7 mouse cellular contexts compared by ENCODE assay signal in genomic region chr4:59805181-59805967, GRCm38 (mm10). TPM values are rescaled to one million over a fixed set of nuclear protein-coding genes. Genes with fewer than 3 reads are reported as not detected.
A peak's percentile ranks its signal among the peaks of the same experiment; 100 is the strongest.
DNase-seq lines count a peak whose midpoint lies in the region; ATAC-seq lines count a peak whose summit lies in the region.

Gene Snx30 (plus strand): TSS chr4:59805840.

- H3K9ac ChIP-seq in intestine, embryonic 16.5 days (ENCODE audit: low read depth, low read length): peak within 1 kb of the TSS; percentile 88
- H3K9ac ChIP-seq in midbrain, embryonic 12.5 days (replicated peaks): peak within 1 kb of the TSS; percentile 93

- peak within 1 kb of the TSS; percentile 73 for H3K27ac ChIP-seq in intestine, embryonic 16.5 days (ENCODE audit: low read length)
- peak within 1 kb of the TSS; percentile 89 for H3K27ac ChIP-seq in limb, embryonic 10.5 days
- peak within 1 kb of the TSS; percentile 83 for H3K27ac ChIP-seq in midbrain, embryonic 12.5 days (replicated peaks)

- WGBS in intestine, embryonic 16.5 days: 2% methylated on average over 45 of the region's 45 CpGs
- WGBS in limb, embryonic 10.5 days: 2% methylated on average over 45 of the region's 45 CpGs
- 3% methylated on average over 41 of the region's 45 CpGs for WGBS in midbrain, embryonic 12.5 days

- H3K4me2 ChIP-seq in intestine, embryonic 16.5 days (ENCODE audit: low read depth, low read length): peak within 1 kb of the TSS; percentile 95
- peak within 1 kb of the TSS; percentile 97 for H3K4me2 ChIP-seq in midbrain, embryonic 12.5 days (replicated peaks)

- H3K27me3 ChIP-seq in intestine, embryonic 16.5 days (replicated peaks; ENCODE audit: control insufficient read depth, insufficient read depth, low read length): no peaks in the 10 kb centered on the region
- 0 out of 2 replicates have a peak, but pooled peaks cover 4% of the 10 kb centered on the region for H3K27me3 ChIP-seq in limb, embryonic 10.5 days (ENCODE audit: low read depth, poor library complexity, severe bottlenecking)
- H3K27me3 ChIP-seq in midbrain, embryonic 12.5 days: peaks cover 3% of the 10 kb centered on the region; the same call in 1 of the 2 replicates

- H3K4me3 ChIP-seq in intestine, embryonic 16.5 days (ENCODE audit: low read length): peak within 1 kb of the TSS; percentile 91
- peak within 1 kb of the TSS; percentile 71 for H3K4me3 ChIP-seq in limb, embryonic 10.5 days
- H3K4me3 ChIP-seq in midbrain, embryonic 12.5 days: peak within 1 kb of the TSS; percentile 96

- peak; percentile 94 for DNase-seq in adrenal gland, postnatal 14 days
- DNase-seq in embryo, embryonic 9.5 days (ENCODE audit: extremely low spot score): peak; percentile 87
- peak; percentile 85 to 91 for DNase-seq in gastrocnemius, postnatal 4 days (ENCODE audit: low spot score in 2 of 2)
- peak; percentile 89 for DNase-seq in limb, embryonic 10.5 days (ENCODE audit: low spot score)
- DNase-seq in skeletal muscle tissue, adult 2 months (ENCODE audit: low read depth, low spot score): peak; percentile 84

- H3K9me3 ChIP-seq in intestine, embryonic 16.5 days (ENCODE audit: control insufficient read depth, low read length): no peaks in the 10 kb centered on the region
- no peaks in the 10 kb centered on the region for H3K9me3 ChIP-seq in limb, embryonic 10.5 days (replicated peaks)
- H3K9me3 ChIP-seq in midbrain, embryonic 12.5 days: no peaks in the 10 kb centered on the region

- ATAC-seq in intestine, embryonic 16.5 days: peak; percentile 94
- ATAC-seq in midbrain, embryonic 12.5 days (ENCODE audit: low FRiP score, low read depth): peak; percentile 93

- 0 out of 2 replicates have a peak, but pooled peaks cover 9% of the 10 kb centered on the region for H3K4me1 ChIP-seq in intestine, embryonic 16.5 days (ENCODE audit: control insufficient read depth, insufficient read depth, low read length)
- peaks cover 14% of the 10 kb centered on the region for H3K4me1 ChIP-seq in limb, embryonic 10.5 days
- H3K4me1 ChIP-seq in midbrain, embryonic 12.5 days: 0 out of 2 replicates have a peak, but pooled peaks cover 7% of the 10 kb centered on the region

- H3K36me3 ChIP-seq in intestine, embryonic 16.5 days (ENCODE audit: control insufficient read depth, insufficient read depth, low read length): no peaks in the 10 kb centered on the region
- H3K36me3 ChIP-seq in limb, embryonic 10.5 days: no peaks in the 10 kb centered on the region
- H3K36me3 ChIP-seq in midbrain, embryonic 12.5 days: no peaks in the 10 kb centered on the region

RNA-seq across cellular contexts. Expression of gene Snx30, which starts in this region (rescaled TPM):
- total RNA-seq in adrenal gland, postnatal 14 days (2021): 7.3 and 9.5 TPM in 2 replicates
- total RNA-seq in gastrocnemius, postnatal 4 days (2021): 10 to 100 TPM; 14.8 to 15.8 TPM
- 4.3 and 5.2 TPM in 2 replicates for polyA plus RNA-seq in intestine, embryonic 16.5 days (2015; fragmentation: Nextera tagmentation; extraction: Ambion mirVana)
- 5.3 and 5.9 TPM in 2 replicates for polyA plus RNA-seq in limb, embryonic 10.5 days (2016; fragmentation: Nextera tagmentation; extraction: Ambion mirVana)
- 14.5 and 18.4 TPM in 2 replicates for polyA plus RNA-seq in midbrain, embryonic 12.5 days (2016; fragmentation: Nextera tagmentation; extraction: Ambion mirVana)

Comparison
In these comparisons a context has a peak if more than half of its experiments do, and no peak if none do; other contexts are left out.
1. Peak in every context shown above with its lines: DNase-seq, ATAC-seq, H3K4me3 ChIP-seq and H3K27ac ChIP-seq.